Mouse (Mus musculus) bone marrow macrophage, adult 2 months (primary cell): Measurements from ENCODE around the gene Rwdd3. TPM values are rescaled to one million over a fixed set of nuclear protein-coding genes. Genes with fewer than 3 reads are reported as not detected.

Experiments used
- H3K27ac ChIP-seq: 2 replicates; pipeline ENCODE4 v1.5.1; 2012; ENCODE audit warnings: low read depth, low read length; ENCODE audit not compliant: insufficient read depth
- H3K4me1 ChIP-seq: 2 replicates; pipeline ENCODE4 v1.6.1; 2012; ENCODE audit warnings: low read length; ENCODE audit not compliant: control insufficient read depth, insufficient read depth
- H3K4me3 ChIP-seq: 2 replicates; pipeline ENCODE4 v1.5.1; 2012; ENCODE audit warnings: mild to moderate bottlenecking, low read length, moderate library complexity; ENCODE audit not compliant: insufficient read depth
- CTCF ChIP-seq: IDR thresholded peaks from 2 replicates; pipeline ENCODE4 v1.5.1; 2012; ENCODE audit warnings: low read depth, mild to moderate bottlenecking, low read length, moderate library complexity
- POLR2A ChIP-seq: IDR thresholded peaks from 2 replicates; pipeline ENCODE4 v1.6.1; 2012; ENCODE audit warnings: mild to moderate bottlenecking, low read depth, low read length, borderline replicate concordance
- polyA plus RNA-seq: library from polyadenylated mRNA; stranded (reverse); fragments of >200 nt; gene quantifications from 2 replicates; pipeline ENCODE4 v1.2.4, GENCODE M21; 2012; ENCODE audit not compliant: missing spikeins, insufficient read depth, insufficient read length

Rwdd3 gene
- polyA plus RNA-seq, 1 experiment = 3.8 TPM

- Histone ChIP-seq H3K4me3 (no peak overlapping the region), H3K27ac (no peak overlapping the region), H3K4me1 (no peaks in the 10 kb centered on the region)
- TF ChIP-seq POLR2A (no peak), CTCF (no peak)
These were observed 16.0 kb upstream of the Rwdd3 start for GRCm38 (mm10) chr3:121187510-121187909.

GRCm38 (mm10) chr3:121186925-121187324 is 15.4 kb upstream of the Rwdd3 start:
- H3K4me1 ChIP-seq = no peaks in the 10 kb centered on the region
- TF ChIP-seq POLR2A (no peak), CTCF (no peak)
- H3K27ac ChIP-seq = no peak overlapping the region
- H3K4me3 ChIP-seq = no peak overlapping the region

GRCm38 (mm10) chr3:121185197-121185596 is 13.7 kb upstream of the Rwdd3 start:
- Histone ChIP-seq H3K4me3 (no peak overlapping the region), H3K4me1 (no peaks in the 10 kb centered on the region), H3K27ac (no peak overlapping the region)
- TF ChIP-seq POLR2A (no peak), CTCF (no peak)

DNA sequence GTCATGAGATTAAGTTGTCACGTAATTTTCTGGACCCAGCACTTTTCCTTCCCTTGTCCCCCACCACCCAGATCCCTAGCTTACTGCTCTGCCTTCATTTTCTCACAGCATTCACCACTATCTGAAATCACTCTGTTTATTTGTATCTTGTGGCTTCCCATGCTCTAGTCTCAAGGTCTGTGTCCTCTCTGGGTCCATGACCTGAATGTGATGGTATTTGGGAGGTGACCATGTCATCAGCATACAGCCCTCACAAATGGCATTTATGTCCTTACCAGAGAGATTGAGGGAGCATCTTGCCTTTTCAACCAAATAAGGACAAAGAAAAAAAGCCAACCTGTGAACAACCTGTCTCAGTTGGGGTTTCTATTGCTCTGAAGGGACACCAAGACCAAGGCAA is 4.5 kb upstream of the Rwdd3 start:
- no peak overlapping the region for H3K27ac ChIP-seq
- TF ChIP-seq POLR2A (no peak), CTCF (no peak)
- no peak overlapping the region for H3K4me3 ChIP-seq
- peaks cover 3% of the 10 kb centered on the region for H3K4me1 ChIP-seq

DNA sequence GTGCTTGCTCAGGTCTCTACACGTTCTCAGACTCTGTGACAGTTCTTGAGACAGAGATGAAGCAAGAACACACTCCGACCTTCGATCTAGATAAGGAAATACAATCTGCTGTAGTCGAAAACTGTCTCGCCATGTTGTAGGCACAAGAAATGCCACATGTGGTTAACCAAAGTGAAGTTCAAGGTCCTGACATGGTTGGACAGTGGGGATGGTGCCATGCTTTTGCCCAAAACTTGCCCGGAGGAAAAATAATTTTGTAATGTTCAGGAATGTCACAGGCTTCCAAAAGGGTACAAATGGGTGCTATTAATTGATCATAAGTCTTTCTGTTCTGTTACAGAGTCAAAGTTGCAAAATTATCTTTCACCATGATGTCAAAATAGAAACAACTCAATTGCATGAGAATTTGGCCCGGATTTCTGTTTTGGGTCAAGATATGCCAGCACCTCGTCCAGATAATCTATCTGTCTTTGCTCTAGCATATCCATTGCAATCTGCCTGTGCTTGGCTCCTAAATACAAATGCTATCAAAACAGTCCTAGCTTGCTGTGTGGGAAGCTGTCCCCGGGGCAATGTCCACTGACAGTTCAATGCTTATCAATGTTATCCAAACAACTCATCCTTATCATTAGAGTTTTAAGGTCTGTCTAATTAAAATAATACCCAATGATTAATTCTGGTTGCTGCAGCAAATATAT is 2.9 kb upstream of the Rwdd3 start:
- H3K27ac ChIP-seq = no peak overlapping the region
- TF ChIP-seq POLR2A (no peak), CTCF (no peak)
- no peak overlapping the region for H3K4me3 ChIP-seq
- H3K4me1 ChIP-seq = peaks cover 6% of the 10 kb centered on the region

DNA sequence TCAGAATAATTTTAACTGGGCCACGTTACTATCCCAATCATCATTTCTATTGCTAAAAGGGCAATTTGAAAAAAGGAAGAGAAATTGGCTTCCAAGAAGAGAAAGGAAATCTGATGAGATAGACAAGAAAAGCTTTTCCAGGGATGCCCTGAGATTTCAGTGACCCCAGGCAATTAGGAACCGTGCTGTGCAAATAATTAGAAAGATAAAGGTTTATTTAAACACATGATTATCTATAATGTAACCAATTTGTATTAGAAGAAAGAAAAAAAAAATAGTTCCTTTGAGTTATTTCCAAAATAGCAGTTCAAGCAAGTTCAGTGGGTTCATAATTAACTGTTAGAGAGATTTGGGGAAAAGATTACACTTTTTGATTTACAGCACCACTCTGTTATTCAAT is 1.2 kb upstream of the Rwdd3 start:
- no peak overlapping the region for H3K4me3 ChIP-seq
- peaks cover 6% of the 10 kb centered on the region for H3K4me1 ChIP-seq
- H3K27ac ChIP-seq = no peak overlapping the region
- TF ChIP-seq CTCF (no peak), POLR2A (no peak)

DNA sequence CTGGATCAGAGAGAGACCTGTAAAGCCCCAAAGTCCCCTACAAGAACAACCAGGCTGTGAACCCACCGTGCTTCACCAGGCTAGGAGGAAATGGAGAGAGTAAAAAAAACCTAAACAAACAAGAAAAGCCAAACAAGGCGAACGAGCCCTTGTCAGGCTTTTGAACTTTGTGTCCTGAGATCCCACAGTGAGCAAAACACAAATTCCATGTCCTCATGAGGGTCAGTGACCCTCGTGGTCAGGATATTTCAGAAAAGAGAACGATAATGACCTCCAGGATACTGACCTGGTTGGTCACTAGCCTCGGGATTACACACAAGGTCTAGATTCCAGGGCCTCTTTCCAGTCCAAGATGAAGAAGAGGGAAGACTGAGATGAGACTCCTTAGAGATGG is 374 bp upstream of the Rwdd3 start:
- Histone ChIP-seq H3K27ac (no peak overlapping the region), H3K4me3 (peak overlapping the region; percentile 37; the same call in 1 of the 2 replicates), H3K4me1 (peaks cover 6% of the 10 kb centered on the region)
- TF ChIP-seq POLR2A = no peak
- TF ChIP-seq CTCF = no peak

DNA sequence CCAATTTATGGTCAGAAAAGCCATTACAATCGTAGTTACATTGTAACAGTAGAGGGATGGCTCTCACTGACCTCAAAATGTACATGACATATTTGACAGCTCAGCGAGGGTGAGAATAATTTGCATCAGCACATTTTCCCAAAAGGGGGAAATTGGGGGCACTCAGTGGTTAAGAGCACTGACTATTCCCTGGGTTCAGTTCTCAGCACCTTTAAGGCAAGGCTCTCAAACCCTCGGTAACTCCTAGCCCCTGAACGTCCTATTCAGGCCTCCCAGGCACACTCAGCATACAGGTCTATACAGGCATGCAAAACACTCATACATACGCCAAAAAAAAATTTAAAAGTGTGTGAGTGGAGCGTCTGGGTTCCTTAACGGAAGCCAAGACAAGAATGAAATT is 864 bp downstream of the Rwdd3 start:
- Histone ChIP-seq H3K4me3 (peak overlapping the region; percentile 4; the same call in 1 of the 2 replicates), H3K27ac (no peak overlapping the region), H3K4me1 (peaks cover 6% of the 10 kb centered on the region)
- TF ChIP-seq CTCF (no peak), POLR2A (no peak)

- Histone ChIP-seq H3K4me3 (no peak overlapping the region), H3K27ac (no peak overlapping the region), H3K4me1 (peaks cover 6% of the 10 kb centered on the region)
- no peak for TF ChIP-seq POLR2A
- TF ChIP-seq CTCF = no peak
These were observed 2.2 kb downstream of the Rwdd3 start for GRCm38 (mm10) chr3:121169092-121169942.

- H3K4me3 ChIP-seq = no peak overlapping the region
- TF ChIP-seq POLR2A (no peak), CTCF (no peak)
- H3K4me1 ChIP-seq = peaks cover 6% of the 10 kb centered on the region
- H3K27ac ChIP-seq = no peak overlapping the region
These were observed 2.9 kb downstream of the Rwdd3 start for GRCm38 (mm10) chr3:121168581-121168980.
